Mouse (Mus musculus): ENCODE measurements at regions not wholly inside any gene's neighbourhood (a gene's known extent, or its start where the extent isn't known, plus 50 kb on each side); places are given as distances from the start of the nearest gene placed in this dataset.

GRCm38 (mm10) chr16:29850616-29851015 lies 213.6 kb upstream of the Hes1 start:
- TF ChIP-seq GATA4 (IDR thresholded peaks at IDR 0.05; ENCODE audit: insufficient replicate concordance, low read length): no peak

- no peak for TF ChIP-seq GATA4 (IDR thresholded peaks at IDR 0.05; ENCODE audit: insufficient replicate concordance, low read length)
Measured at GRCm38 (mm10) chr16:29851827-29852226, 212.4 kb upstream of the Hes1 start.

DNA sequence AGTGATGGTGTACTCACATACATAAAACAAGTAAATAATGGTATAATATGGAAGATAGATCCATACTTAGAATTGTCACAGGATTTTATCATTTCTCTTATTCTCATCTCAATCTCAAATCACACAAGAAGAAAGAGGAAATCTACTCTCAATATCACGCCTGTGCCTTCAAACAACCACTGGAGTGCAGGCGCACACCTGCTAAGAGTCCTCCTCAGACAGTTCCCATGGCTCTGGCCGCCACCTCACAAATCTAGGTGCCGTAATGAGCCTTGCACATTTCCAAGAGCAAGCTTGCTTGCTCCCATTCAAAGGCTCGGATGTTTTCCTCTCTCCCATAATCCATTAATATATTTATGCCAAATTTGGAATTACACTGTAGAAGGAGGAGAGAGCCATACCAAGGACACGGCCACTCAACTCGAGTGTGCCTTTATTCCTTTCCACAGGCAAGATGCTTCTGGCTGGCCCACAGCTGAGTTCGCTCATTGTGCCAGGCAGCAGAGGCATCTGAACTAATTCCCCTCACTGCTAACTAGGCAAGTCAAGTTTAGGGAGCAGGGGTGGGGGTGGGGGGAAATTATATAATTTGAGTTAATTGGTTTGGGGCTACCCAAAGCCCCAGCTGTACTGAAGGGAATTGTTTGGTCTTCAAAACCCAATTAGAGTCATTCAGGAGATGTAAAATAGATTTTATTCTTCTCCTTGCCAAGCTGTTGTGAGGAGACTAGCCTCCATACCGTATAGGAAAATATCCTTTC lies 209.2 kb upstream of the Hes1 start:
- TF ChIP-seq GATA4 (IDR thresholded peaks at IDR 0.05; ENCODE audit: insufficient replicate concordance, low read length): no peak

DNA sequence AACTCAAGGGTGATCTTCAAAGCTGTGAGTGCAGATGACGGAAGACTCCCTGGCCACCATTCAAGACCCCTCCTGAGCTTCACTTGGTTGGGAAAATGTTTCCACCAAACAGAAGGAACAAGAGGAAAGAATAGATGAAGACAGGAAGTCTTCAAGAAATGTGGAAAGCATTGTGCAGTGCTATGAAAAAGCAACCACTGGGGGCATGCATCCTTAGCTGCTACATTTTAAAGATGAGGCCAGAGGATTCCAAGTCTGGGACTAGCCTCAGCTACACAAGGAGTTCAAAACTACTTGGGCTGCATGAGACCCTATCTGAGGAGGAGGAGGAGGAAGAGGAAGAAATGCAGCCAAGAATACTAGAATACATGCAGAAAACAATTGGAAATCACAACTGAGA lies 207.6 kb upstream of the Hes1 start:
- no peak for TF ChIP-seq GATA4 (IDR thresholded peaks at IDR 0.05; ENCODE audit: insufficient replicate concordance, low read length)

GRCm38 (mm10) chr16:29858645-29859044 lies 205.5 kb upstream of the Hes1 start:
- TF ChIP-seq GATA4 (IDR thresholded peaks at IDR 0.05; ENCODE audit: insufficient replicate concordance, low read length): no peak

DNA sequence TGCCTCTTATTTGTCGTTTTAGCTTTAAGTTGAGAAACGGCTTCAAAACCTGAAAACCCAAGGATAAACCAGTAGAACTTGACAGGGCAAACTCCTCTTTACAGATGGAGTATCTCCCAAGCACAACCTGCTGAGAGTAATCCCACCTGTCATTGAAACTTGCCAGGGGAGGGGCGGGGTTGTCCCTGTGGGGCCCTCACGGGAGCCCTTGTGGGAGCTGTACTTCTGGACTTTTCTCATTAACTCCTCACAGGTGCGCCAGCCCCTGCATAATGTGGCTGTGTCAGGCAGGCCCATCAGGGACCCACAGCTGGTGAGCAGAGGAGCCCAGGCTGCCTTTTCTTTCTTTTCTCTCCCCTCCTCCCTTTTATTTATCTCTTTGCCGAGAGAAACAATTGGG lies 203.9 kb upstream of the Hes1 start:
- no peak for TF ChIP-seq GATA4 (IDR thresholded peaks at IDR 0.05; ENCODE audit: insufficient replicate concordance, low read length)

DNA sequence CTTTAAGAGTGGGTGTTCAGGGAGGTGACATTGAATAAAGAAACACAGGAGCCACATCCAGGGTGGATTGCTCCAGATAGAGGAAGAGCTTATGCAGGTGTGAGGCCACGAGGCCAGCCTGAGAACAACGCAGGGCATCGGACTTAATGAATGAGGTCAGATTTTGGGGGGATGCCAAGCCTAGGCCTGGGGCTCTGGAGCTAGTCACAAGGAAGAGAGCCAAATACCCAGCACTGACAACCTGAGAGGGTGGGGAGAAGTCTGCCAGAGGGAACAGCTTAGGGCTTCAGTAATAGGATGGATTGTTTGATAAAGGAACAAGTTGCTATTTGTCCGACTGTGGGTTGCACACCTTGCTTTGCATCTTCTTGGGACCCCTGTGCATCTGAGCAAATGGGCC lies 203.1 kb upstream of the Hes1 start:
- no peak for TF ChIP-seq GATA4 (IDR thresholded peaks at IDR 0.05; ENCODE audit: insufficient replicate concordance, low read length)

GRCm38 (mm10) chr16:29865075-29865740 lies 199.0 kb upstream of the Hes1 start:
- no peak for TF ChIP-seq GATA4 (IDR thresholded peaks at IDR 0.05; ENCODE audit: insufficient replicate concordance, low read length)

DNA sequence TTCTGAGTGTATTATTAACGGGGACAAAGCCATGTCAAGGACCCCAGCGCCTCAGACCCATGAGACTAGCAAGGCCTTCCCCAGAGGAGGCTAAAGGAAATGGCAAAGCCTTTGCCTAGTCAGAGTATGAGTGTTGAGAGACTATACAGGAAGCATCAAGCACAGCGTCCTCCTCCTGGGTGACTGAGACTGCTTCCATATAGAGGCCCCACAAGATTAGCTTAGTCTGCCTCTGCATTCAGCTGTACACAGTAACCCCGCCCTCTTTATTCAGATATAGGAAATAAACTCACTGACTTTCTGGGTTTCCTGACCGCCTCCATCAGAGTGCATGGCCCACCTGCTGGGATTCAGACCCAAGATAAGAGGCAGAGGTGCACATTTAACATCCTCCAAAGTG lies 192.8 kb upstream of the Hes1 start:
- no peak for TF ChIP-seq GATA4 (IDR thresholded peaks at IDR 0.05; ENCODE audit: insufficient replicate concordance, low read length)

- no peak for TF ChIP-seq GATA4 (IDR thresholded peaks at IDR 0.05; ENCODE audit: insufficient replicate concordance, low read length)
Measured at GRCm38 (mm10) chr16:29876196-29876595, 188.0 kb upstream of the Hes1 start.

- no peak for TF ChIP-seq GATA4 (IDR thresholded peaks at IDR 0.05; ENCODE audit: insufficient replicate concordance, low read length)
Measured at GRCm38 (mm10) chr16:29877372-29878123, 186.6 kb upstream of the Hes1 start.

- TF ChIP-seq GATA4 (IDR thresholded peaks at IDR 0.05; ENCODE audit: insufficient replicate concordance, low read length): no peak
Measured at GRCm38 (mm10) chr16:29879665-29880064, 184.5 kb upstream of the Hes1 start.

DNA sequence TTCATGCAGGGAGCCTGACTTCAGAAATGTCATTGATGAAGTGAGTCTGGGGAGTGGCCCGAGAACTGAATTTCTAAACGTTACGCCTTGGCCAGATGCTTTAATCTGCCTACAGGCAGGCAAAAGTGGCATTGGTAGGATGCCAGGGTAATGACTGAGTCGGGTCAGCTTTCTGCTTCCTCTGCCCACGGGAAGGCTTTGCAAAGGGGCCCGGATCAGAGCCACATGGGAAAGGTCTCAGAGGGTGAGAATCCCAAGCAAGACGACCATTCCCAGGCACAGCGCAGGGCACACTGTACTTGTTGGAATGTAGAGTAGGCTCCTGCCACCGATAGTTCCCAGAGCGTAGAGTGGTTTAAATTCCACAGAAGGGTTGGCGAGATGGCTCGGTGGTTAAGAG lies 182.7 kb upstream of the Hes1 start:
- TF ChIP-seq GATA4 (IDR thresholded peaks at IDR 0.05; ENCODE audit: insufficient replicate concordance, low read length): no peak

DNA sequence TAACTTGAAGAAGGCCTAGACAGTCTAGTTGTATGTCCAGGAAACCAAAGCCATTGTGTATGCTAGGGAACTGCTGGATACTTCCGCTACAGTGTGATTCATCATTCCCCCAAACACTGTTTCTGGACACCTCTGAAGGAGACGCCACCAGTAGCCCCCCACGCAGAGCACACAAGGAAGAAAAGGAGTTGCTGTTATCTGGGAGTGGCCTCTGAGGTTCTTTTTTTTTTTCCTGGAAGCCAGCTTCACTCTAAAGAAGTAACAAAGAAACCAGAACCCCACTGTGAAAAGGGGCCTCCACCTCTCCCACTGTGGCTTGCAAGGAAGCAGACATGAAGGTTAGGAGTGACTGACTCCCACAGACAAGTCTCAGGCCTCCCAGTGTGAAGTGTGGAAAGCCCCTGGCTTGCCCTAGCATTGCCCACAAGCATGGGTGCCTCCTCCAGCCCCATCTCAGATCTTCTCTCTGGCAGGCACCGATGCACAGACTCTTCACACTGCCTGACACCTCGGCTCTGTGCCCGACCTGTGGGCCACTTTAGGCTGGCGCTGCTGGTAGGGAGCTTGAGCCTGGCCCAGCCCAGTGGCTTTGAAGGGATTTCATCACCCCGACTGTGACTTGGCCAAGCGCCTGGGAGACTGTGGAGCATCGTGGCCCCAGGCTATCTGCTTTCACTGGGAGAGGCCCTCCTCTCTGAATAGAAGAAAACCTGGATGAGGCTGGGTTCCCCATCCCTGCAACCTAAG lies 181.8 kb upstream of the Hes1 start:
- TF ChIP-seq GATA4 (IDR thresholded peaks at IDR 0.05; ENCODE audit: insufficient replicate concordance, low read length): no peak

GRCm38 (mm10) chr16:29883252-29883992 lies 180.8 kb upstream of the Hes1 start:
- no peak for TF ChIP-seq GATA4 (IDR thresholded peaks at IDR 0.05; ENCODE audit: insufficient replicate concordance, low read length)

Data from liver, adult (tissue).